Mouse (Mus musculus) lung, postnatal 14 days (tissue): ENCODE measurements around the gene Snx13.

Experiments
- DNase-seq: peaks from one replicate; pipeline ENCODE4 v3.0.0; 2021

The Snx13 gene

DNA sequence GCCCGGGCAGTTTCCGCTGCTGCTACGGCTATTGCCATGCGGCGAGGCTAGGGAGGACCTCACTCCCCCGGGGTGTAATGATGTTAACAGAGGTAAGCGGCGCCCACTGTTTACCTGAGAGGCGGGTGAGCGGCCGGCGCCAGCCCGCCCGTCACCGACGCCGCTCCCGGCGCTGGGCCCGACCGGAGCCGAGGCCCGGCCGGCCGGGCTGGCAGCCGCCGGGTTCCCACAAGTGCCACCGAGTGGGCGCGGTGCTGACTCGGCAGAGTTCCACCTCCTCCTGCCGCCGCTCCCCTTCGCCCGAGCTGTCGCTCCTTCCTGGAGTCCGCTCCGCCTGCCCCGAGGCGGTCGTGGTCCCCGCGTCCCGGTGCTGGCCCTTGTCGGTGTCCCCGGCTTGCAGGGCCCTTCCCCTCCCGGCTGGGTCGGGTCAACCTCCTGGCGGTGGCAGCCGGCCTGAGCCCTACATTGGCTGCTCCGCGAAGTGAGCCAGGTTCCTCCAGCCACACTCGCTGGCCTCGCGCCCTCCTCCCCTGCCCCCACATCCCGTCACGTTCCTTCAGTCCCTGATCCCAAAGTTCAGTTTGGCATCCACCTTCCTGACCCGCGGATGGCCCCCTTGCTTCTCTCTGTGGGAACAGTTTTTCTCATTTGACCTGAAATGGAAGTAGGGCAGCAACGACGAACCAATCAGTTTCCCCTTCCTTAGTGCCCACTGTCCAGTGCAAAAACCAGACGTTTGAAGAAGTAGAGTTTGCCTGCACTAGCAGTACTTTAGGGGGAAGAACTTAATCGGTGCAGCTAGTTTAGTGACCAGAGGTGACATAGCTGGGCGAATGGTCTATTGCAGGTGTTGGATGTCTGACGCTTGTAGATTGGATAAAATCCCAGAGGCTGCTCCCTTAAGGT is 587 bp downstream of the Snx13 start:
- DNase-seq, result peak; percentile 64

DNA sequence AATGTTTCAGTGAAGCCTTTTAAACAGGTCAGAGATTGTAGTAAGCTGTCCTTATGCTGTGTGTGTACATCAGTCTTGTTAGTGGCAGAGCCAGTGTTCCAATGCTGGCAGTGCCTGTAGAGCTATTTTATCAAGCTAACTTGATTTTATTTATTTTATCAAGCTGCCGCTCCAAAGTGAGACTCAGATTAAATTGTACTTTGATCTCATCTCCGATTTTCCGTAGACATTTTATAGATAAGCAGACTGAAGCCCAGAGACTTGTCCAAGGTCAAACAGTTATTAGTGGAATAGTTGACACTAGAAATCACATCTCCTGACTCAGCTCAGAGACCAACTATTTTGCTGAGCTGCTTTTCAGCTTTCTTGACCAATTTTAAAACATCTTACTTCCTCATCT is 1.9 kb downstream of the Snx13 start:
- no peak for DNase-seq

DNA sequence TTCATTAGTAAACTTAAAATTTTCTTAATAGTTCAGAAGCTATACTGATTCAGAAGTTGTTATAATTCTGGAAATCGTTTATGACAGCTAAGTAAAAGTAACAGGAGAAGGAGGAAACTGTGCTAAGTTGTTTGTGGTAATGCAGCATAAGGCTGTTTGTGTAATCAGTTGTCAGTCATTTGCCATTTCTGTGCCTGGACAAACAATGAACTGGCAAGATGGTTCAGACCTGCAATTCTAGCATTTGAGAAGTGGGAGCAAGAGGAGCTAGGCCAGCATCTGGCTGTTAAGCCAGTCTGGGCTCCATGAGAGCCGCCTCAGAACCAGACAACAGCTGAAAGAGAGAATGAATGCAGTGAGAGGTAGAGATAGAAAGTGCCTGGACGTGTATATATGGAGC is 3.5 kb downstream of the Snx13 start:
- DNase-seq, result no peak

DNA sequence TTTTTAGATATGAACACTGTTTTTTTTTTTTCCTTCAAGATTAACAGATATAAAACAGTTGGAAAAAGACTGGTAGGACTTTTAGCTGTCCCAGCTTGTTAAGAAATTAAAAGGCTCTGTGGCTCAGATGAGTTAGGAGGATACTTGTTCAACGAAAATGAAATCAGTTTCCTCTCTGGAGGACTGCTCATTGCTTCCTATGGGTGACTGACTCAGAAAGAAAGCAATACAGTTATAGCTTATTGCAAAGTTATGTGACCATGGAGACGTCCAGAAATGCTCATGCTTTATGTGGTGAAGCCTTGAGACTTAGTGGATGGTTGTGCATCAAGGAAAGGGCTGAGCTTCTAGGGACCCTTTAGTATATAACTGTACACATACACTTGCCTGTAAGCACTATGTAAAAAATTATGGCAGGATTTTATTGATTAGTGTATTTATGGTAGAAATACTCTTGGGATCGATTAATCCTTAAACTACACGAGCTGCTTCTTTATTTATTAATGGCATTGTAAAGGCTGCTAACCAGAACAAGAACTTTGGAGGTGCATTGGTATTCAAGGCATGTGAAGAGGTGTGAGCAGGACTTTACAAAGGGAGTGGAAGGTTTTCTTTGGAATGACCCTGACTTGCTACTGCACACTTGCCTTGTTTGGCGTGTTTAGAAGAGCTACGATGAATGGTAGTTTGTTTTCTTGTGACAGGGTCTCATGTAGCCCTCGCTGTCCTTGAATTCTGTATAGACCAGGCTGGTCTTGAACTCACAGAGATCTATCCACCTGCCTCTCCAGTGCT is 4.2 kb downstream of the Snx13 start:
- no peak for DNase-seq

DNA sequence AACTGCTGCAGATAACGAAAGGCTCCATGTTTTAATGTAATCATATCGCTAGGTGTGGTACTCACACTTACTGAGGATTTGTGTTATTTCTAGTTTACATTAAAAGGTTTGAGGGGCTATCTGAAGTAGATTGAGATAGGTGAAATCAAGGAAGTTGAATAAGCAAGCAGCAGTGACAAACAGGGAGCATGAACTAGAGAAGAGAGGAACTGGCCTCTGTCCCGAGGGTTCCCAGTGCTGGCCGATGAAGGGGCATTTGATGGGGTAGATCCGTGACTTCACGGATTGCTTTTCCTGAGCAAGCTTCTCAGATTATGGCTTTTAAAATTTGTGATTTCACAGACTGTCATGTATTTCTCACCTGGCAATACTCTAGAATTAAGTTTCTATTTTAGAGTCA is 7.4 kb downstream of the Snx13 start:
- no peak for DNase-seq

DNA sequence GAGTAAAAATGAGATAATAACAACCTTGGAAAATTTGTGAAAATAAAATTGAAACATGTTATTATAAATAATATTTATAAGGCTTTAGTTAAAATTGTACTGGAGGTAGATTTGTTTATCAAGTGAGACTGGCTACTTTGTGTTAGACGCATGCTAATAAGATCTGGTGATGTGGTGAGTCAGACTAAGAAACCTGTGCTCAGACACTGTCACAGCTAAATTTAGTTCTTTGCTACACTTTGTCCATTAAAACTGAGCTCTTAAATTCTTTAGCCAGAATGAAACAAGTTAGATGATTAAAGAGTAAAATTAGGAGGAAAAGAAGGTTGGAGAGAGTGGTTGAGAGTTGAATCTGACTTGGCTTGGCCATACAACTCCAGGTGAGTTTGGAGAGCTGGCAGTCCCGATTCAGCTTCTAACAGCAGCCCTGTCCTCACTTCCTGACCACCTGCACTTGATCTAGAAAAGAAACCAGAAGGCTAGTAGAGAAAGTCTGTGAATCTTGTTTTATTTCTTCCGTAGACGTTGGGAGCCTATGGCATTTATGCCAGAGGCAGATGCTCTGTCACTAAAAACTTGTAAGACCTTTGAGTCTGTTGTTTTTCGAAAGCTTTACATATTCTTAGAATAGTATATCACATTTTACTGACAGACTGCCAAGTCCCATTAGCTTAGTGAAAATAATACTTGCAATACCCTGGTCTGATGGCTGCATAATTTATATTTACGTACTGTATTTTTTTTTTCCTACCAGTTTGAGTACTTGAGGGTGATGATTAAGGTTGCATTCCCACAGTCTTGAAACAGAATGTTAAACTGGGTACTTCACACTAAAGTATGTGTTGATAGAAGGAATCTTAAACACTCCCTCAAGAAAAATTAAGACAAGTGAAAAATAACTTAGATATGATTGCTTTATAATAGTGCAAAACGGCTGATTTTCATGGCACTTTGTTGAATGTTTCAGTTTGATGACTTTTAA is 8.4 kb downstream of the Snx13 start:
- DNase-seq, result no peak

DNA sequence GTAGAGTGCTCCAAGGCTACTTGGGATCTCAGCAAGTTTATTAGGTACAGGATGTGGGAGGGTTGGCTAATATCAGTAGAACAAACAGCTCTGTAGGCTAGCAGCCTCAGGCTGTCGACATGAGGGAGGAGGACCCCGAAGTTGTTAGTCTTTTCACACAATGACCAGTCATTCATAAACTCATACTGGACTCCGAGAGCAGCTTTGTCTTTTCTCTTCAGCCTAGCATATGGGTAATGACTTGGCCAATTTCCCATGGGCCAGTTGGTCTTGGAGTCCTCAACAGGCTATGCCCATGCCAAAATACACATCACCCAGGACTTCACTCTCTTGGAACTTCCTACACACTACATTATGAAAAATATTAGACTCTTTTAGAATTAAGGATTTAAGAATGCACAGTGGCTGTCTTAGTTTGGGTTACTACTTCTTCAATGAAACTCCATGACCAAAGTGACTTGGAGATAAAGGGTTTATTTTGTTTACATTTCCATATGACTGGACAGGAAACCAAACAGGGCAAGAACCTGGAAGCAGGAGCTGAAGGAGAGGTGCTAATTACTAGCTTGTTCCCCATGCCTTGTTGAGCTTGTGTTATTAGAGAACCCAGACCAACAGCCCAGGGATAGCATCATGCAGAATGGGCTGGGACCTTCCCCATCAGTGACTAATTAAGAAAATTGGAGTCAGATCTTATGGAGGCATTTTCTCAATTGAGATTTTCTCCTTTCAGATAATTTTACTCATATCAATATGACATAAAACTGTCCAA is 16.9 kb downstream of the Snx13 start:
- DNase-seq, result no peak

DNA sequence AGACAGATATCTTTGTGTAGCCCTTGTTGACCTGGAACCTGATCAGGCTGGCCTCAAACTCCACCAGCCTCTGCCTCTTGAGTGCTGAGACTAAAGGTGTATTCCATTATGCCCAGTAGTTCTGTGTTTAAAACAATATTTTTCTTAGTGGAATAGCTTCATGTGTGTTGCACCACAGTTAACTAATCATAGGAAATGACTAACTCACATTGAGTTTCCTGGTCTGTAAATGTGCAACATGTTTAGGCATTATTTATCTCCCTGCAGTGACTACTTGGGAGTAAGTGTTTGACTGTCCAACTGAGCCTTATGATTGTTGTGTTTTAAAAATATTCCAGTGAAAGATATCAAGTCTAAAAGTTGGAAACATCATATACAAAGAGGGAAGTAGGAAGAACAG is 20.6 kb downstream of the Snx13 start:
- DNase-seq, result no peak

DNA sequence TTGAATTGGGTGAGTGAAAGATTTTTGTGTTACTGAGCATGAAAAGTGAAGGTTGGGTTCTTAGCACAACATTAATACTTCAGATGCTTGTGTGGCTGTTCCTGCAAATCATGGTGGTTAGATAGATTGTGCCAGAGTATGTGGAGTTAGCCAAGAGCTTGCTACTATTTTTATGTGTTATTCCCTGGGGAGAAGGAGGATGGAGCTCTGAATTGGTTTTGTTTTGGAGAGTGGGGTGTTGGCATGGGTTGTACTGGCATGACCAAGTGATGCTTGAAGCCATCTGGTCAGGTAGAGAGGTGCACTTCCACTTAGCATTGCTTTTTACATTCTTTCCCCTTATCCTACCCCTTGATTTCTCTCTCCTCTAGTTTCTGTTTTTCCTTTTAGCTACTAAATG is 24.4 kb downstream of the Snx13 start:
- no peak for DNase-seq

DNA sequence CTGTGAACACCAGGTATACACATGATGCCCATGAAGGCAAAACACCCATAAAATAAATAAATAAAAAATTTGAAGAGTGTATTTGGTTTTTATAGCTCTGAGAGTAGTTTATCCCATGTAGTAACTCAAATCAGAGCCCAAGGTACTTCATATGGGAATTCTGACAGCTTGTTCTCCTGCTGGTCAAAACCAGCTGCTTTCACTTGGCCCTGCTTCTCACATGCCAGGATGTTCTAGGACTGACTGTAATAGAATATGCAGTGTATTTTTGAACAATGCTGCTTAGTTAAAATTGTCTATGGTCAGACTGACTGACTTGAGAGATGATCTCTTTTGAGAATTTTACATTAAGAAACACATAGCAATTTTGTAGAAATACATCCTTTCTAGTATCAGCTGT is 25.2 kb downstream of the Snx13 start:
- no peak for DNase-seq

DNA sequence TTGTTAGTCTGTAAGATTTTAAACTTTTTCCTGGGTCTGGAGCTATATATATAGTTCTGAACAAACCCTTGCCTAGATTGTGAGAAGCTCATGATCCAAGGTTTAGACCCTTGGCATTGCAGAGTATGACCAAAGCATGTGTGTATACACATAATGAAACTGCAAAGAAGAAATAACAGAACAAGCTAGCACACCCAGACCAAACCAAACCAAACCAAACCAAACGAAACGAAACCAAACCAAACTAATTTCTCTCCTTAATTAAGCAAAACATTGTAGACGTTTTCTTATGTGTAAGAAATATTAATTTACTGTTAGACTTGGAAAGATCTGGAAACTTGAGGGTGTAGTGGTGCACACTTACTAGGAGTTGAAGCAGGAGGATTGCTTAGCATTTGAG is 29.0 kb downstream of the Snx13 start:
- no peak for DNase-seq

DNA sequence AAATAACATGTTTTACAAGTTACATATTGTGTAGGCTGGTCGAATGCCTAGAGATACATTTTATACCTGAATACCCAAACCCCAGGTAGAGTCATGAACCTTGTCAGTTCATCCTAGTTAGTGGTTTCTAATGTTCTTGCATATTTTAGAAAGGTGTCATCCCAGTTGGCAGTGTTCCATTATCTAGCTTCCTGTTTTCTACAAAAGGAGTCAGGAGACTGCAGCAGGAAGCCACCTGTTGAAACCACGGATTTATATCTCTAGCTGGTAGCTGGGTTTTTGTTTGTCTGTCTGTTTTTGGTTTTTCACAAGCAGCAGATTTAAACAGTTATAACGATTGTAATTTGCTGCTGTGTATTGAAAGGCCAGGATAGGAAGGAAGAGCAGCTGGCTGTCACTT is 76.6 kb downstream of the Snx13 start:
- no peak for DNase-seq

DNA sequence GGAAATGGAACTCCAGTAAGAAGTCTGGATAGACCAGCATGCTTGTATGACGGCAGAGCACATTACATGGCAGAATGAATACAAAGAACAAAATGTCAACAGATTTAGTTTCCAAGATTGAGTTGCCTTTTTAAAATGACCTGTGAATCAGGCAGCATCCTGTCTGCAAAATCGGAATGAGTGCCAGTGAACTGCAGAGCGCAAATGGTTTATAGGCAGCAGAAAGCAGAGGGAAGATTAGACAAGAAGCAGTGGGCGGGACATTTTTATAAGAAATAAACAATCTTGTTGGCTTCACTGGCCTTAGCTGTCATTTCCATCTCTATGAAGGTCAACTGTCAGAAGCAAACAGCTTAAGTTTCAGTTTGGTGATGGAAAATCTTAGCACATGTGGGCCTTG is 106.2 kb downstream of the Snx13 start:
- no peak for DNase-seq

DNA sequence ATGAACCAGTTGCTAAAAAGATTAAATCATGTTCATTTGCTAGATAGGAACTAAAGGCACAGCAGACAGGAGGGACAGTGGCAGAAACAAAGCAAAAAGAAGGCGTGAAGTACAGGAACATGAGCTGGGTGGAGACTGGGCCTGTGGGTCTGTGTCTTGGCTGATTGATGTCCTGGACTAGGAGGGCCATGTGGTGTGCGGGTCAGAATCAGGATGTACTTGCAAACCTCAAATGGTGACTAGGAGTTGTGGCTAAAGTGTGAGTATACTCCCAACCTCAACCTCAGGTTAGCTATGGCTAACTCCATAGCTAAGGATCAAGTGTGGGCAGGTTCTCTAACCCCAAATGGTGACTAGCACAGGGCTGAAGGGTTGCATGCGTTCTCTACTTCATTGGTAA is 107.2 kb downstream of the Snx13 start:
- DNase-seq, result no peak

DNA sequence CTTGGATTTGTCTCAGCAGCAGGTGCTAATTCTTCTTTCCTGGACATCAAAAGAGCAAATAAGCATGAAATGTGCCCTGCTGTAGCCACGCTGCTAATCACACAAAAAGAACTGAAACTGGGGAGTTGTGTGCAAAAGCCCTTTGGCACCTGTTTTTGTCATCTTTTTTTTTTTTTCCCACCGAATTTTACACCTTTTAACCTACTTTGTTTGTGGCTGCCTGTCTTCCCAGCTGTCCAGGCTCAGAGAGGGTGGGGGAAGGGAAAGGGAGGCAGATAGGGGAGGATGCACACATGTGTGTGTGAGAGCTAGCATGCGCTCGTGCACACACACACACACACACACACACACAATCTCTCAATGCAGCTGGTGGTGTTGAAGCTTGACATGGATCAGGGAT is 110.3 kb downstream of the Snx13 start:
- no peak for DNase-seq

DNA sequence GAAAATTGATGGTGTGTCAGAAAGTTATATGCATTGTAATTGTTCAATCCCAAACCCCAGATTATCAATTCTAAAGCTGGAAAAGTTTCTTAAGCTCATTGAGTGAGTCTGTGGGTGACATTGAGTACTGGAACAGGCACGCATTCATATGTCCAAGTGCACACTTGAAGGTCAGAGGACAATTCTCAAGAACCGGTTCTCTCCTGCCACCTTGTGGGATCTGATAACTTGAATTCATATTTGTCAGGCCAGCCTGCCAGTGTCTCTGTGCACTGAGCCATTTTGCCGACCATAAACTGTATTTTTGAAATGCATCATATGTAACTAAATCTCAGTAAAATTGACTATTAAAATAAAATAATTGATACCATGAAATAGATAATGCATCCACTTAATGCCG is 114.7 kb downstream of the Snx13 start:
- peak; percentile 5 for DNase-seq

DNA sequence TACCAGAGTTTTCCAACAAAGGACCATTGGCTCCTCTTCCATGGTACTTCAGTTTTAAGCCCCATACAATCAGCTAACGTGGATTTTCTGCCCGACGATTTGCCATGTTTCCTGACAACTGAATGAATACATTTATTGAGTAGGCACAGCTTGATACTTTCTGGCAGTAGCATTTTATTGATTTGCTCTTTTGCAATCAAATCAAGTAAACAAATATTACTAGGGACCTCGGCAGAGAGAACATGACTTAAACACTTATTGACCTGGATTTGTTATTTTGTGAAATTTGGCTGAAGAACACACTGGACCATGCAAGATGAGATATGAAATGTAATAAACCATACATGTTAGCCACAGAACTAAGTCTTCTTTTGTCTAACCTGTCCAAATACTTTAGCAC is 123.3 kb downstream of the Snx13 start:
- no peak for DNase-seq

DNA sequence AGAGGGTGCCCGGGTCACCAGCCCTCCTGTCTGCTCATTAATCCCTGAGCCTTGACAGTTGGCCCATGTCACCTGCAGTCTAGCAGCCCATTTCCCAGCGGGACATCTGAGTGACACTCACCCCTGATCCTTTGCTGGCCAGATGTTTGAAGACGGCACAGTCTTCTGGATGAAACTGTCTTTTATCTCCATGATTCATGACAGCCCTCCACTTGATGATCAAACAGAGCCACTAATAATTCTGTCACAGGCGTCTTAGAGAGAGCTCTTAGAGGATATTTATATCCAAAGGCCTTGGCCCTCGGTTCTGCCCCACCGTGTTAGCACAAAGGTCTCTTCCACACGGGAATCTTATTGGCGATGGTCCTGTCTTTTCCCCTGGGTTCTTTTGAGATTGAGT is 129.0 kb downstream of the Snx13 start:
- DNase-seq, result no peak

DNA sequence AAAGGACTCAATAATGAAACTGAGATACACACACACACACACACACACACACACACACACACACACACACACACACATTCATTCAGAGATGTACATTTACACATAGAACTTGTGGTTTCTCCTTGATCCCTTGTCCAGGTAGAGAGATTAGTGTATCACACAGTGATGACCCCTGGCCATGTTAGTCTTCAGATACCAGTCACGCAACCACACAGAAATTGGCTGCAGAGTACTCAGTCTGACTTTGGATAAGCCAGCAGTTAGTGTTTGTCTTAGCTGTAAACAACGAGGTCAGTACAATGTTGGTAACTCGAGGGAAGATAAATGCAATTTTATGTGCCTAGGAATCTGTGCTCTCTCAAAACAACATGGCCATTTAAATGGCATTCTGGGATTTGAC is 129.6 kb downstream of the Snx13 start:
- DNase-seq, result no peak

DNA sequence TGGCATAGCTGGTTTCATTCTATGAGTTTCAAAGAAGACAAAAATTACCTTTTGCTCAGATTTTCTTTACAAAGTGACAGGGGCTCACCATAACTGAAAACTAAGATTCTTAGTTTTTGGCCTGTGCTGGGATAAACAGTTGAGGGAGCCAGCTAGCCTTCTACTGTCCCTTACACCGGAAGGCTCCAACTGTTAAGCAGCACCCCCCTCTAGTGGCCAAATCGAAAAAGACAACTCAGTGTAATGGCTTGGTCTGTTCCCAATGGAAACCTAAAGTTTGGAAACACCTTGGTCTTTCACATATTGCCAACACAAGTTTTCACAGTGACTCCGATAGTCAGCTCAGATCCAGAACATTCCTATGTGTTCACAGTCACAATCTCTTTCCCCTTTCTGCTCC is 135.7 kb downstream of the Snx13 start:
- peak; percentile 90 for DNase-seq

DNA sequence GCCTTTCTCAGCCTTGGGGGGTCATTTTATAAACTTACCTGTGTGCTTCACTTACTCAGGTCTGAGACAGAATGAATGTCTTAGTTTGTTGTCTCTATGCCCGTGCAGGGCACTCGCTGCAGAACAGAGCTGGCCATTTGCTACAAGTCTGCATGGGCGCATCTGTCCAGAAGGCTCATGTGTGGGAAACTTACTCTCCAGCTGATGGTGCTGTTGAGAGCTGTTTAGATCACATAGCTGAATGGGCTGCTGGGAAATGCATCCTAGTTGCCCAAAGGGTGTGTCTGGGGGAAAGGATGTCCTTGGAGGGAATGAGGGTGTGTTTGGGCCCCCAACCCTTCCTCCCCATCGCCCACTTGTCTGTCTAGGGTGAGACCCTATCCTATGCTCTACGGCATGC is 137.3 kb downstream of the Snx13 start:
- no peak for DNase-seq

DNA sequence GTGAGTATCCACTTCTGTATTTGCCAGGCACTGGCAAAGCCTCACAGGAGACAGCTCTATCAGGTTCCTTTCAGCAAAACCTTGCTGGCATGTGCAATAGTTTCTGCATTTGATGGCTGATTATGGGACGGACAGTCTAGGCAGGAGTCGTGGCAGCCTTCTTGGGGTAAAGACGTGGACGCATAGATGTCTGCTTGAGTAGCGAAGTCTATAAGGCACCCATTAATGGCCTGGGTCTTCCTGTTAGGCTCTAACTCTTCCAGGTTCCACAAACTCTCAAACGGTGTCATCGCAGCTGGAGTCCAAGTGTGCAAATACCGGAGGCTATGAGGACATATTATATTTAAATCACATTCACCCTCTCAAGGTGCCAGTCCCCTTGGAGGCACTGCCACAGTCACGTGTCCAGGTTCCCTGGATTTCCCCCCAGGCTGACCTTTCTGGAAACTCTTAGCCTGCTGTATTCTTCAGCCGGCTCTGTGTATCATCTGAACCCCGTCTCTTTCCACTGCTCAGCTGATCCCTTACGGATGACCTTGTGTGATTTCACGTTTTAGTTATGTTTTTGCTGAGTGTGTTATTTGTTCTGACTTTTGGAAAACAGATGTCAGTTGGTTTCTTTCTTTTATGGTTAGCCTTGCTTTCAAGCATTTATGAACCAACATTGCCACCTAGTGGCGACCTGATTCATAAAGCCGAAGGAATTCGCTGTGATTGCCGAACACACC is 144.9 kb downstream of the Snx13 start:
- DNase-seq, result peak; percentile 89
